Mouse (Mus musculus): ENCODE data around the gene Ankrd13d. TPM values are rescaled to one million over a fixed set of nuclear protein-coding genes. Genes with fewer than 3 reads are reported as not detected.

Gene Ankrd13d
- polyA plus RNA-seq (2014; fragmentation: Nextera tagmentation; extraction: Ambion mirVana), result 9.5 and 12.1 TPM in 2 replicates

GRCm38 (mm10) chr19:4282898-4283553 is at the start of gene Ankrd13d:
Ankrd13d (minus strand) TSS chr19:4283137.
- Histone ChIP-seq H3K4me2 (ENCODE audit: low read depth, low read length, severe bottlenecking) (peak within 1 kb of the TSS; percentile 77), H3K27me3 (ENCODE audit: control insufficient read depth, insufficient read depth, low read length) (peaks cover 3% of the 10 kb centered on the region; the same call in 1 of the 2 replicates), H3K9me3 (ENCODE audit: control insufficient read depth, low read length) (no peaks in the 10 kb centered on the region; the same call in 1 of the 2 replicates), H3K36me3 (ENCODE audit: control insufficient read depth, insufficient read depth, low read length) (no peaks in the 10 kb centered on the region; the same call in 1 of the 2 replicates), H3K27ac (ENCODE audit: low read depth, low read length) (no peak within 1 kb of the TSS), H3K4me3 (ENCODE audit: low read depth, low read length) (peak within 1 kb of the TSS; percentile 56), H3K9ac (ENCODE audit: low read length) (peak within 1 kb of the TSS; percentile 57), H3K4me1 (replicated peaks; ENCODE audit: control insufficient read depth, insufficient read depth, low read length) (peaks cover 6% of the 10 kb centered on the region; the same call in 1 of the 2 replicates)
- under 1% methylated on average over 50 of the region's 50 CpGs for WGBS
- ATAC-seq (replicated peaks; ENCODE audit: low FRiP score), result peak; percentile 95
- peak; percentile 96 for DNase-seq (ENCODE audit: low spot score)

- 0% methylated on average over 4 of the region's 4 CpGs for WGBS
- H3K4me2 ChIP-seq (ENCODE audit: low read depth, low read length, severe bottlenecking), result peak overlapping the region; percentile 85
- H3K27ac ChIP-seq (ENCODE audit: low read depth, low read length), result peak overlapping the region; percentile 79; the same call in 1 of the 2 replicates
- ATAC-seq (replicated peaks; ENCODE audit: low FRiP score) (no peak), DNase-seq (ENCODE audit: low spot score) (peak; percentile 58)
- no peaks in the 10 kb centered on the region for H3K9me3 ChIP-seq (ENCODE audit: control insufficient read depth, low read length)
- H3K36me3 ChIP-seq (ENCODE audit: control insufficient read depth, insufficient read depth, low read length), result peaks cover 9% of the 10 kb centered on the region
- H3K27me3 ChIP-seq (ENCODE audit: control insufficient read depth, insufficient read depth, low read length), result no peaks in the 10 kb centered on the region
- peak overlapping the region; percentile 79 for H3K9ac ChIP-seq (ENCODE audit: low read length)
- peaks cover 5% of the 10 kb centered on the region; the same call in 1 of the 2 replicates for H3K4me1 ChIP-seq (replicated peaks; ENCODE audit: control insufficient read depth, insufficient read depth, low read length)
- H3K4me3 ChIP-seq (ENCODE audit: low read depth, low read length), result peak overlapping the region; percentile 62
Measured at GRCm38 (mm10) chr19:4332653-4333052, 49.7 kb upstream of the Ankrd13d start.

GRCm38 (mm10) chr19:4331273-4331672 is 48.3 kb upstream of the Ankrd13d start:
- 92% methylated on average over 3 of the region's 3 CpGs for WGBS

GRCm38 (mm10) chr19:4330603-4331002 is 47.7 kb upstream of the Ankrd13d start:
- Histone ChIP-seq H3K27ac (ENCODE audit: low read depth, low read length) (no peak overlapping the region), H3K4me3 (ENCODE audit: low read depth, low read length) (no peak overlapping the region), H3K4me1 (replicated peaks; ENCODE audit: control insufficient read depth, insufficient read depth, low read length) (peaks cover 5% of the 10 kb centered on the region; the same call in 1 of the 2 replicates), H3K4me2 (ENCODE audit: low read depth, low read length, severe bottlenecking) (no peak overlapping the region), H3K9me3 (ENCODE audit: control insufficient read depth, low read length) (no peaks in the 10 kb centered on the region), H3K9ac (ENCODE audit: low read length) (no peak overlapping the region), H3K27me3 (ENCODE audit: control insufficient read depth, insufficient read depth, low read length) (no peaks in the 10 kb centered on the region), H3K36me3 (ENCODE audit: control insufficient read depth, insufficient read depth, low read length) (peaks cover 13% of the 10 kb centered on the region)
- WGBS, result 93% methylated on average over 2 of the region's 2 CpGs
- no peak for DNase-seq (ENCODE audit: low spot score)
- ATAC-seq (replicated peaks; ENCODE audit: low FRiP score), result no peak

More at GRCm38 (mm10) chr19:4331273-4331672, 48.3 kb upstream of the Ankrd13d start:
- no peak overlapping the region for H3K9ac ChIP-seq (ENCODE audit: low read length)
- no peak overlapping the region for H3K4me3 ChIP-seq (ENCODE audit: low read depth, low read length)
- ATAC-seq (replicated peaks; ENCODE audit: low FRiP score) (no peak), DNase-seq (ENCODE audit: low spot score) (no peak)
- H3K9me3 ChIP-seq (ENCODE audit: control insufficient read depth, low read length), result no peaks in the 10 kb centered on the region
- H3K36me3 ChIP-seq (ENCODE audit: control insufficient read depth, insufficient read depth, low read length), result peaks cover 9% of the 10 kb centered on the region
- no peaks in the 10 kb centered on the region for H3K27me3 ChIP-seq (ENCODE audit: control insufficient read depth, insufficient read depth, low read length)
- no peak overlapping the region for H3K4me2 ChIP-seq (ENCODE audit: low read depth, low read length, severe bottlenecking)
- peaks cover 5% of the 10 kb centered on the region; the same call in 1 of the 2 replicates for H3K4me1 ChIP-seq (replicated peaks; ENCODE audit: control insufficient read depth, insufficient read depth, low read length)
- H3K27ac ChIP-seq (ENCODE audit: low read depth, low read length), result no peak overlapping the region

GRCm38 (mm10) chr19:4328737-4329304 is 45.9 kb upstream of the Ankrd13d start:
- 94% methylated on average over 8 of the region's 8 CpGs for WGBS
- no peaks in the 10 kb centered on the region for H3K9me3 ChIP-seq (ENCODE audit: control insufficient read depth, low read length)
- H3K27ac ChIP-seq (ENCODE audit: low read depth, low read length), result no peak overlapping the region
- no peak for DNase-seq (ENCODE audit: low spot score)
- H3K9ac ChIP-seq (ENCODE audit: low read length), result no peak overlapping the region
- H3K27me3 ChIP-seq (ENCODE audit: control insufficient read depth, insufficient read depth, low read length), result no peaks in the 10 kb centered on the region
- no peak overlapping the region for H3K4me2 ChIP-seq (ENCODE audit: low read depth, low read length, severe bottlenecking)
- H3K36me3 ChIP-seq (ENCODE audit: control insufficient read depth, insufficient read depth, low read length), result peaks cover 13% of the 10 kb centered on the region
- no peaks in the 10 kb centered on the region for H3K4me1 ChIP-seq (replicated peaks; ENCODE audit: control insufficient read depth, insufficient read depth, low read length)
- no peak for ATAC-seq (replicated peaks; ENCODE audit: low FRiP score)
- no peak overlapping the region for H3K4me3 ChIP-seq (ENCODE audit: low read depth, low read length)

- no peaks in the 10 kb centered on the region for H3K9me3 ChIP-seq (ENCODE audit: control insufficient read depth, low read length)
- DNase-seq (ENCODE audit: low spot score) (no peak), ATAC-seq (replicated peaks; ENCODE audit: low FRiP score) (no peak)
- peaks cover 17% of the 10 kb centered on the region for H3K36me3 ChIP-seq (ENCODE audit: control insufficient read depth, insufficient read depth, low read length)
- H3K4me3 ChIP-seq (ENCODE audit: low read depth, low read length), result no peak overlapping the region
- H3K27me3 ChIP-seq (ENCODE audit: control insufficient read depth, insufficient read depth, low read length), result no peaks in the 10 kb centered on the region
- H3K4me2 ChIP-seq (ENCODE audit: low read depth, low read length, severe bottlenecking), result no peak overlapping the region
- no peaks in the 10 kb centered on the region for H3K4me1 ChIP-seq (replicated peaks; ENCODE audit: control insufficient read depth, insufficient read depth, low read length)
- H3K27ac ChIP-seq (ENCODE audit: low read depth, low read length), result no peak overlapping the region
- WGBS, result 82% methylated on average over 1 of the region's 1 CpGs
- H3K9ac ChIP-seq (ENCODE audit: low read length), result no peak overlapping the region
Measured at GRCm38 (mm10) chr19:4326881-4327280, 43.9 kb upstream of the Ankrd13d start.

- DNase-seq (ENCODE audit: low spot score), result no peak
- no peak overlapping the region for H3K27ac ChIP-seq (ENCODE audit: low read depth, low read length)
- ATAC-seq (replicated peaks; ENCODE audit: low FRiP score), result no peak
- peaks cover 17% of the 10 kb centered on the region for H3K36me3 ChIP-seq (ENCODE audit: control insufficient read depth, insufficient read depth, low read length)
- WGBS, result 96% methylated on average over 3 of the region's 3 CpGs
- no peak overlapping the region for H3K4me3 ChIP-seq (ENCODE audit: low read depth, low read length)
- H3K9me3 ChIP-seq (ENCODE audit: control insufficient read depth, low read length), result no peaks in the 10 kb centered on the region
- no peaks in the 10 kb centered on the region for H3K27me3 ChIP-seq (ENCODE audit: control insufficient read depth, insufficient read depth, low read length)
- no peaks in the 10 kb centered on the region for H3K4me1 ChIP-seq (replicated peaks; ENCODE audit: control insufficient read depth, insufficient read depth, low read length)
- no peak overlapping the region for H3K4me2 ChIP-seq (ENCODE audit: low read depth, low read length, severe bottlenecking)
- no peak overlapping the region for H3K9ac ChIP-seq (ENCODE audit: low read length)
Measured at GRCm38 (mm10) chr19:4326106-4326505, 43.2 kb upstream of the Ankrd13d start.

GRCm38 (mm10) chr19:4322134-4322533 is 39.2 kb upstream of the Ankrd13d start:
- Histone ChIP-seq H3K4me3 (ENCODE audit: low read depth, low read length) (no peak overlapping the region), H3K27ac (ENCODE audit: low read depth, low read length) (no peak overlapping the region), H3K36me3 (ENCODE audit: control insufficient read depth, insufficient read depth, low read length) (peaks cover 35% of the 10 kb centered on the region), H3K9me3 (ENCODE audit: control insufficient read depth, low read length) (no peaks in the 10 kb centered on the region), H3K27me3 (ENCODE audit: control insufficient read depth, insufficient read depth, low read length) (no peaks in the 10 kb centered on the region), H3K9ac (ENCODE audit: low read length) (no peak overlapping the region), H3K4me1 (replicated peaks; ENCODE audit: control insufficient read depth, insufficient read depth, low read length) (no peaks in the 10 kb centered on the region), H3K4me2 (ENCODE audit: low read depth, low read length, severe bottlenecking) (no peak overlapping the region)
- WGBS, result 96% methylated on average over 3 of the region's 3 CpGs
- no peak for DNase-seq (ENCODE audit: low spot score)
- ATAC-seq (replicated peaks; ENCODE audit: low FRiP score), result no peak

All from forebrain, embryonic 11.5 days (tissue).